8 mouse cellular contexts compared by ENCODE assay signal in the genomic region with DNA sequence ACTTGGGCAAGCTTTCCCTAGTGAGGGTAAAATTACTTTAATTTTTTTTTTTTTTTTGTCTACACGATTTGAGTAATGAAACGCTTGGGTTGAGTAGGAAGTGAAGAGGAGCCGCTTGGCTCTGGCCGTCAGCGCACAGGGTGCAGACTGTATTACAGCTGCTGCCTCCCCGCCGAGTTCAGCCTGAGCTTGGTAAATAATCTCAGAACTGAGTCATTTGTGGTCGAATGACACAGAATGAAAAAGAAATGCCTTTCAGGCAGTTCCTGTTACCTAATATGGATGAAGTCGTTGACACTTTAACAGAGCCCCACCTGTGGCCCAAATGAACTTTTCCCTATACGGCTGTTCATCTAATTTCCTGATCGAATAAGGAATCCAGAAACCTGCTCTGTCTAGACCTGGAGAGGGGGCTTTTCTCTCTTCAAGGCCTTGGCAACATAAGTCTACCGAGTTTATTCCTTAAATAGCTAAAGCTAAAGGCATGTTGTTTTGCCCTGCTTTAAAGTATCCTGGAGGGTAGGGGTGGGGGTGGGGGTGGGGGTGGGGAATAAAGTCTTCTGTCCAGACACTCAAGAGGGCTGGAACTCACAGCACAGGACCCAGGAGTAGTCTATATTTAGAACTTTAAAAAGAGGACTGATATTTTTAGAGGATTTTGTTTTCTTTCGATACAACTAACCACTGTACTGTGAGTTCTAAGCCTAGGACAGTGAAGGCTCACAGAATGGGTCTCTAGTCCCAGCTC. TPM values are rescaled to one million over a fixed set of nuclear protein-coding genes. Genes with fewer than 3 reads are reported as not detected.
A peak's percentile ranks its signal among the peaks of the same experiment; 100 is the strongest.
DNase-seq lines count a peak whose midpoint lies in the region; ATAC-seq and TF ChIP-seq lines count a peak whose summit lies in the region.

No protein-coding gene starts in this region.

- H3K4me2 ChIP-seq in heart, embryonic 16.5 days (ENCODE audit: low read depth, low read length): peak overlapping the region; percentile 46
- H3K4me2 ChIP-seq in midbrain, embryonic 15.5 days: no peak overlapping the region

- peaks cover 19% of the 10 kb centered on the region for H3K4me1 ChIP-seq in bone marrow macrophage, adult 2 months (ENCODE audit: control insufficient read depth, insufficient read depth, low read length)
- H3K4me1 ChIP-seq in heart, embryonic 16.5 days (ENCODE audit: control insufficient read depth, insufficient read depth, low read length): peaks cover 16% of the 10 kb centered on the region
- H3K4me1 ChIP-seq in limb, embryonic 10.5 days: peaks cover 52% of the 10 kb centered on the region
- H3K4me1 ChIP-seq in midbrain, embryonic 15.5 days: peaks cover 15% of the 10 kb centered on the region

- TF ChIP-seq CTCF in bone marrow macrophage, adult 2 months (IDR thresholded peaks at IDR 0.05; ENCODE audit: low read depth, low read length): no peak

- DNase-seq in right cerebral cortex, adult 18-20 months: peak; percentile 34
- DNase-seq in right cerebral cortex, postnatal 25 days: no peak
- no peak for DNase-seq in limb, embryonic 10.5 days (ENCODE audit: low spot score)
- peak; percentile 60 for DNase-seq in naive thymus-derived CD4-positive, alpha-beta T cell, adult 2 months (ENCODE audit: low read depth)

- H3K27ac ChIP-seq in bone marrow macrophage, adult 2 months (ENCODE audit: insufficient read depth, low read depth, low read length): peak overlapping the region; percentile 84
- H3K27ac ChIP-seq in heart, embryonic 16.5 days (ENCODE audit: low read length): peak overlapping the region; percentile 77
- peak overlapping the region; percentile 66 for H3K27ac ChIP-seq in limb, embryonic 10.5 days
- H3K27ac ChIP-seq in midbrain, embryonic 15.5 days: no peak overlapping the region

- H3K4me3 ChIP-seq in bone marrow macrophage, adult 2 months (ENCODE audit: insufficient read depth, low read length): peak overlapping the region; percentile 28
- H3K4me3 ChIP-seq in heart, embryonic 16.5 days (ENCODE audit: low read length): no peak overlapping the region
- H3K4me3 ChIP-seq in limb, embryonic 10.5 days: 0 out of 2 replicates have a peak overlapping the region, but pooled peaks have one; percentile 2
- H3K4me3 ChIP-seq in midbrain, embryonic 15.5 days: no peak overlapping the region

- no peak overlapping the region; the same call in 1 of the 2 replicates for H3K9ac ChIP-seq in heart, embryonic 16.5 days (ENCODE audit: low read length)
- no peak overlapping the region for H3K9ac ChIP-seq in midbrain, embryonic 15.5 days

- no peak for TF ChIP-seq POLR2A in bone marrow macrophage, adult 2 months (IDR thresholded peaks at IDR 0.05; ENCODE audit: borderline replicate concordance, low read depth, low read length)

- H3K9me3 ChIP-seq in heart, embryonic 16.5 days (replicated peaks; ENCODE audit: control insufficient read depth, low read length): no peaks in the 10 kb centered on the region
- no peaks in the 10 kb centered on the region for H3K9me3 ChIP-seq in limb, embryonic 10.5 days (replicated peaks)
- H3K9me3 ChIP-seq in midbrain, embryonic 15.5 days: no peaks in the 10 kb centered on the region

- WGBS in heart, embryonic 16.5 days: 23% methylated on average over 13 of the region's 13 CpGs
- WGBS in limb, embryonic 10.5 days: 56% methylated on average over 13 of the region's 13 CpGs
- WGBS in midbrain, embryonic 15.5 days: 48% methylated on average over 13 of the region's 13 CpGs

- H3K27me3 ChIP-seq in heart, embryonic 16.5 days (ENCODE audit: control insufficient read depth, insufficient read depth, low read length): no peaks in the 10 kb centered on the region
- H3K27me3 ChIP-seq in limb, embryonic 10.5 days (ENCODE audit: low read depth, poor library complexity, severe bottlenecking): no peaks in the 10 kb centered on the region
- H3K27me3 ChIP-seq in midbrain, embryonic 15.5 days (replicated peaks): no peaks in the 10 kb centered on the region

- no peaks in the 10 kb centered on the region for H3K36me3 ChIP-seq in heart, embryonic 16.5 days (ENCODE audit: control insufficient read depth, insufficient read depth)
- H3K36me3 ChIP-seq in limb, embryonic 10.5 days: no peaks in the 10 kb centered on the region
- H3K36me3 ChIP-seq in midbrain, embryonic 15.5 days (replicated peaks): no peaks in the 10 kb centered on the region

- ATAC-seq in heart, embryonic 16.5 days (replicated peaks; ENCODE audit: extremely low read depth, insufficient read depth, low FRiP score): peak; percentile 41; the same call in 1 of the 2 replicates
- ATAC-seq in midbrain, embryonic 15.5 days (replicated peaks): no peak
- no peak for ATAC-seq in megakaryocyte-erythroid progenitor cell, adult 5-6 weeks (replicated peaks; ENCODE audit: low FRiP score, low TSS enrichment, poor library complexity, severe bottlenecking)

RNA-seq across cellular contexts. Expression of a gene that starts 54.8 kb away (rescaled TPM):
- polyA plus RNA-seq in bone marrow macrophage, adult 2 months (2012; ENCODE audit: insufficient read depth, insufficient read length, missing spikeins): 8.7 TPM in 2 replicates
- polyA plus RNA-seq in heart, embryonic 16.5 days (2015; fragmentation: Nextera tagmentation; extraction: Ambion mirVana): 12.8 and 13.9 TPM in 2 replicates
- polyA plus RNA-seq in limb, embryonic 10.5 days (2016; fragmentation: Nextera tagmentation; extraction: Ambion mirVana): 25.2 and 25.9 TPM in 2 replicates
- 25.6 and 26.4 TPM in 2 replicates for polyA plus RNA-seq in midbrain, embryonic 15.5 days (2015; fragmentation: Nextera tagmentation; extraction: Ambion mirVana)
- 0.42 TPM in 1 of 2 replicates, not detected in the other for total RNA-seq in megakaryocyte-erythroid progenitor cell, adult 5-6 weeks (2014; fragmentation: Nextera tagmentation)
- 0.27 and 1.2 TPM in 2 replicates for total RNA-seq in megakaryocyte-erythroid progenitor cell, adult 5-6 weeks (2017)

Comparison
In these comparisons a context has a peak if more than half of its experiments do, and no peak if none do; other contexts are left out.
1. DNase-seq: peak in right cerebral cortex, adult 18-20 months (single experiment) and naive thymus-derived CD4-positive, alpha-beta T cell, adult 2 months (single experiment); none in right cerebral cortex, postnatal 25 days (single experiment) and limb, embryonic 10.5 days (single experiment).
2. H3K4me3 ChIP-seq: peak in bone marrow macrophage, adult 2 months (single experiment) and limb, embryonic 10.5 days (single experiment); none in heart, embryonic 16.5 days (single experiment) and midbrain, embryonic 15.5 days (single experiment).